Mouse (Mus musculus): ENCODE measurements around the gene Rnh1.

DNA sequence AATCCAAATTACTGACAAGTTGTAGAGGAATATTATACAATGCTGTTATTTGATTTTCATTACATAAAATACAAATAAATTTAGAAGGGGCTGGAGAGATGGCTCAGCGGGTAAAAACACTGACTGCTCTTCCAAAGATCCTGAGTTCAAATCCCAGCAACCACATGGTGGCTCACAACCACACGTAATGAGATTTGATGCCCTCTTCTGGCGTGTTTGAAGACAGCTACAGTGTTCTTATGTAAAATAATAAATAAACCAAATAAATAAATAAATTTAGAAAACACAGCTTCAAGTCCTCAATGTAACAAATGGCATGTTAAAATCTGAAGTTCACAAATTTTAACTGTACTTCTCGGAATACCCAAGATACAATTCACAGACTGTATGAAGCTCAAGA is 2.4 kb upstream of the Rnh1 start:
- TF ChIP-seq GATA1 (IDR thresholded peaks at IDR 0.05; ENCODE audit: borderline replicate concordance, low read length) (no peak), FLI1 (IDR thresholded peaks at IDR 0.05; ENCODE audit: low read length) (no peak)

Data from megakaryocyte, embryonic 14.5 days (primary cell).